Mouse (Mus musculus) c-Kit-negative CD71-positive TER-119-positive erythroid progenitor cells, embryonic 14.5 days (primary cell): Measurements from ENCODE around the gene Cdh7.
"Not testable (repeated sequence)": the region's sequence is repeated elsewhere in the genome, so short reads cannot be mapped to it uniquely, and the experiment has no call there.

Source experiments
- DNase-seq: peaks from one replicate; pipeline ENCODE4 v3.0.0-alpha.2; 2013; ENCODE audit warnings: low read depth, low spot score

Gene Cdh7

DNA sequence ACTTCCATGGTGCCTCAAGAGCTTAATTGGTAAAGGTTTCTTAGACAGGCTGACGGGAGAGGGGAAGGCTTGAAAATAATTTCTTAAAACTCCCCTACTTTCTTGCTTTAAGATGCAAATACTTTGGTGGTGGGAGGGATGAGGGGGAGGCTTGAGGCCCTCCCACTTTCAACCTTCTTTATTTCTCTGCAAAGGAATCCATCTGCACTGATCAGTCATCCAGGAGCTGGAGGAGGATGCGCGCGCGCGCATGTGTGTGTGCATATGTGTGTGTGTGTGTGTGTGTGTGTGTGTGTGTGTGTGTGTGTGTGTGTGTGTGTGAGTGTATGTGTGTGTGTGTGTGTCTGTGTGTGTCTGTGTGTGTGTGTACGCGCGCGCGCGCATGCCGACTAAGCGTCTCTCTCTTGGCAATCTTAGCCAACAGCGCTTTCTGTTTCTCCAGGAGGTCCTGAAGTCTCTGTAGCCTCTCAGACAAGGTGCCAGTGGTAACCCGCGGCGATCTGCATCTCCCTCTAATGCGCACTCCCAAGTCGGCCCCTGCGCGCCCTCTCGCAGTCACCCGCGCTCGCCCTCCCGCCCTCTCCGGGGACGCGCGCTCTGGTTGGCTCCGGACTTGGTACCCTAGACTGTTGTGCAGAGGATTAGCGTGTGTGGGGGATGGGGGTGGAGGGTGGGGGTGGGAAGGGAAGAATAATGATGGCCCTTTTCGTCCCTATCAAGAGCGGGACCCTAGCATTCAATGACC is at the start of gene Cdh7:
TSS of gene Cdh7 (plus strand) at position 368 of the 745 bp plus-strand sequence.
- DNase-seq = no peak

DNA sequence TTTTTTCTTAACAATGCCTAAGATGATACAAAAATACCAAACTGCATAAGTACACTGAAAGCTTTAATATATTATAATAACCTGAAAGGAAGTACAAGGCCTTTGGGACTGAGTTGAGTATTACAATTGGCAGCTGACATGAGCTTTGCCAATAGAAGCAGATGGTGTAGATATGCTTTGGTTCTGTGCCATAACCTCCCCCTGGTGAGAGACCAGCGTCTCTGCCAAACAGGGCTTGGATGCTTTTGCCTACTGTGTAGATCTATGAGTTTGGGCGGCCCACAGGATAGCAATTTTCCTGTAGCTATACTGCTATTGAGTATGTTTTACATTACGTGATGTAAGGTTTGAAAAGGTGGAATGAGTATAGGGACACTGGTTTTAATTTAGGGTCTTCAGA is 49.6 kb upstream of the Cdh7 start:
- DNase-seq = no peak

DNA sequence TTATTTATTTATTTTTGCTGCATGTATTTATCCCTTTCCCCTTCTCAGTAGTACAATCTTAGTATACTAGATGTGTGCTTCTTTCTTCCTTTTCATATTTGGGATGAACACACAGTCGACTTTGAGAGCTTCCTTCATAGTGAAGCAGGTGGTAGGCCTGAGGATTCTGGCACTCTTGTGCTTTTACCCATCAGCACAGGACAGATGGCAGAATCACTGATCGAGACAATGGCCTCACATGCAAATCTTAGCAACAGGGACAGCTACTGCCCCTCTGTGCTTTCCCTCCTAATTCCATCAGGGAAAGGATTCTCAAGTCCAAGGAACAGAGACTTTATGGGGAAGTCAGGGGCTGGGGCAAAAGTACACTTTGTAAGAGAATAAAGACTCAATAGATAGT is 33.7 kb upstream of the Cdh7 start:
- no peak for DNase-seq

DNA sequence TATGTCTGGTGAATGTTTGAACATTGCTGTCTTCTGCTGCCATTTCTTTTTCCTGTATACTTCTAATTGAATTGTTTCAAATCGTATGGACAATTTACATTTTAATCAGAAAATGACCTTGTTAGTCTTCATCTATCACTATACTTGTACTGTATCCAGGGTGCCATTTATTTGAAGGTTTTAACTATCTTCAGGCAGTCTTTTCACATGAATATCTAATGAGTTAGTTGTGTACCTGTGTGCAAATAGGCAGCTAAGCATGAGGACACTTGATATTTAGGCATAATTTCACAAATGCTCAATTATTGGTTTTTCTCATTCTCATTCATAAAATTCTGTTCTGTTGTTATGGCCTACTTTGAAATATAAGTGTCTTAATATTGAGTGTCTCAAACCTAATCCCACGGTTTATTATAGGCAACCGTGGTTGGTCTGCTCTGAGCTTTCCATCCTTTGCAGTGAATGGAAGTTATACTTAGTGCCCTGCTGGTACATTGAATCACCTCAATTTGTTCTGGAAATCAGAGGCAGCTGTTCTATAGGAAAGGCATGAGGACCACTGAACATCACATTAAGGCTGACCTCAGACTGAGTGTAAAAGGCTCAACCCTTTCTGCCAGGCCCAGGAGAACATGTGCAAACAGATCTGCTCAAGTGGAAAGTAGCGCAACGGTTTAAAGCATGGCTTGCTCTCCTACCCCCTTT is 10.4 kb upstream of the Cdh7 start:
- no peak for DNase-seq

DNA sequence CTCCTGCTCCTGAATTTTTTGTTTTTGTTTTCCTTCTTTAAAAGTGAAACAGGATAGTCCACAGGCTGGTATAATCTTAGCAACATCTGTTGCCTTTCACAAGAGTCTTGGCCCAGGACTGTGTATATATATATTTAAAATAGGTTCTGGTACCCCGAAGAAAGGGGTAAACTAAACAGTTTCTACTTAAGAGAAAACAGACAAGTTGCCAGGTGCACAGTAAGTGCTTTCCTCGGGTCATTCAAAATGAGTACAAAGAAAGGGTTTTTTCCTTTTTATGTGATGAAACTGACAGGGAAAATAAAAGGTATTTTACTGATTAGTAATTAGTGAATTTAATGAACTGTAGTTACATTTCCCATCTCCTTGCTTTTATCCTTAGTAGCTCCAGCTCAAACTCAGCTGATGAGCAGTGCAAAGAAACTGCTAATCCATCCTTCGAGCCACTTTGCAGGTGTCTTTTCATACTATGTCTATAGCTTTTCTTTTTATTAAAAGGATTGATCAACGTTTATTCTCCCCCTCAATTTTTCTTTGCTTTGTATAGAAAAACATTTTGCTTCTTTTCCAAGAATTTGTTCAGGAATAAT is 9.7 kb upstream of the Cdh7 start:
- no peak for DNase-seq

DNA sequence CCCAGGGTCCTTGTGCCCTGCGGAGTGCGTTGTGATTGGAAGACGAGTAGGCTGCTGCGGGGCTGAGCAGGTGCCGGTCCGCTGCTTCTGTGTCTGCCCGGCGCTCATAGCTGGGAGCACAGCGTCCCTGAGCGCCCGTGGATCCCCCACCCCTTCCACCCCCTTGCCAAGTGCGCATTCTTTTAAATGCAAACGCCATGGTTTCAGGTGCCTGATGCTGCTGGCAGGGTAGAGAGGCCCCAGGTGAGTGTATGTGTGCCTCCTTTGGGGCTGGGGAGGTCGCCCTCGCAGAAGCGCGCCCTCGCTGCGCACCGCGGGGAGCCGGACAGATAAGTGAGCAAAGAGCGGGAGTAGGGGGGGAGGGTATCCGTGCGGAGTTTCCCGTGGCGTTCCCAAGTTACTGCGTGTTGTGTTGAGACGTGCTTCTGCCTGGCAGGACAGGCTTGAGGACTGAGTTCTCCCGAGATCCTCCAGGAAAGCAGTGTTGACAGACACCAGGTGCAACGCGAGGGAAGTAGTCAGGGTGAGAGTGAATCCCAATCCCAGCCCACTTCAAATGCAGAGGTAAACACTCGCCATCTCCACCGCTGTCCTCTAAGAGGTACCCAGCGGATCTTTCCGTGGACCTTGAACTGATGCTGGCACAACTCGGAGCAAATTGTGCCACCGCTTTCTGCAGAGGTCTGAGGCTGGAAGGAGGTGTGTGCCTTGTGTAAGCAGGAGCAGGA is 742 bp downstream of the Cdh7 start:
- DNase-seq = no peak

DNA sequence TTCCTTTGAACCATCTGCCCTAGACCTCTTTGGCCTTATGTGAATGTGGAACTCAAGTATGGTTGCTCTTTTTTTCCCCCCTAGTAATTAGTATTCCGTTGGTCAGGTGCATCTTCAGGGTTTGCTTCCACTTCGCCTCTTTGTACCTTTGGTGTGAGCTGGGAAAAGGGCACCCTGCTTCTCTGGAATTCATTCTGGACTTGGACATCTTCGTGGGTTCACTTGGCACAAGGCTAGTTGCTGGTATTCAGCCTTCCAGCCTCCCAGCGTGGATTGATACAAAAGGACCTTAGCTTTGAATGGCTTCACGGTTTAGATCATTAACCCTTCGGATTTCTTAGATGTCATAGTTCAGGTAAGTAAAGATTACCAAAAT is 1.3 kb downstream of the Cdh7 start:
- DNase-seq = no peak

DNA sequence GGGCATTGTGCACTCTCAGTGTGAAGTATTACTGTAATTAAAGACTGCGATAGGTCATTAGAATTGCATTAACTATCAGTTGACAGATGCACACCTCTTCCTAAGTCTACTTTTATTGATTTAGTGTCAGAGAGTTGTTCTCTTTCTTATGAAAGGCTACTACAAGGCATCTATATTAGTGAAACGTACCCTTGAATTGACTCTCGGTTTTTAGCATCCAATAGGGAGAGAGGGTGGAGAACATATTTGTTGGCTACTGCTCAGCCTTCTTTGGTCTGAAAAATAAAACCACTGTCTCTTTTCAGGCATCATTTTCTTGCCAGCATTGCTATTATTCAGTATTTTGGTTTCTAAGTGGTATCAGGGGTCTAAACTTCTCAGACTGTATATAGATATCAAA is 2.5 kb downstream of the Cdh7 start:
- DNase-seq = no peak

DNA sequence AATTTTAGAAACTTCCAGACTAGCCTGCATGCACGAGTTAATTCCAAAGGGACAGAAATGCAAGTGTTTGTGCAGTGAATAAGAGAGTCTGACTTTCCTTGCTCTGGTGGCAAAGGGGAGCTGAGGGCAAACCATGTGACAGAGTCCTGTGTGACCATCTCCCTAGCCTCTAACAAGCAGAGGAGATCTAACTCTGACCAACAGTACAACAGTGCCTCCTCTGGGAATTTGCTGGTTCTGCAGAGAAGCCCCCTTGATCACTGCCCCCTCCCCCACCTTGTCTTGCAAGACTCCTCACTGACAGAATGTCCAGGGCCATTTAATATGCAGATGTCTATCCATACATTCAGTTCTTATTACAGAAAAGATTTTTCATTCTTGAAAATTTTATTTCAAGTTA is 3.2 kb downstream of the Cdh7 start:
- no peak for DNase-seq

DNA sequence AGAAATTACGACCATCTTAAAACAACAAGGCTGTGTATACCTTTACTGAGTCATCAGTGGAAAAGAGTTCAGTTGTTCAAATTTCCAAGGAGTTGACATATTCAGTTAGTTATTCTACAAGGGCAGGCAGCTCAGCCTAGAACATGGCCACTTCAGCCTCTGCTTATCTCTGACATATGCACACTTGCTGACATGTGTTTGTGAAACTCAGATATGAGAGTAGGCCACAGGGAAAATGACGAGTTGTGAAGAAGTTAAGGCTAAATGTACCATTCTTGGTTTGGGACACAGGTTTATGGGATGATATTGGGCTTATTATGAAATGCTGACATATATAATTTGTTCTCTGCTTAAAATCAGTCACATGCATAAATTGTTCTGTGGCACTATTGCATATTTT is 7.3 kb downstream of the Cdh7 start:
- no peak for DNase-seq

DNA sequence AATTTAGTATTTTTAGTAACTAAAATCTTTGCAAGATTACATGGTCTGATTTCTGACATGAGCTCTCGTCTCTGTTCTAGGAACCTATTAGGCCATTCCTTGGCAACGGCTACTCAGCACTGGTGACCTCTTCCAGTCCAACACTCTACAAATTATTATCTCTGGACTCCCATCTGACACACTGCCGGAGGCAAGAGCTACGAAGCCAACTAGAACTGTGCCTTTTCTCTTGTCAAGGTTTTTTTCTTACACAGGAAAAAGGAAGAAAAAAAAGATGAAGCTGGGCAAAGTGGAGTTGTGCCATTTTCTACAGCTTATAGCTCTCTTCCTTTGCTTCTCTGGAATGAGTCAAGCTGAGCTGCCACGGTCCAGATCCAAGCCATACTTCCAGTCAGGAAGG is 11.7 kb downstream of the Cdh7 start:
- DNase-seq = no peak

DNA sequence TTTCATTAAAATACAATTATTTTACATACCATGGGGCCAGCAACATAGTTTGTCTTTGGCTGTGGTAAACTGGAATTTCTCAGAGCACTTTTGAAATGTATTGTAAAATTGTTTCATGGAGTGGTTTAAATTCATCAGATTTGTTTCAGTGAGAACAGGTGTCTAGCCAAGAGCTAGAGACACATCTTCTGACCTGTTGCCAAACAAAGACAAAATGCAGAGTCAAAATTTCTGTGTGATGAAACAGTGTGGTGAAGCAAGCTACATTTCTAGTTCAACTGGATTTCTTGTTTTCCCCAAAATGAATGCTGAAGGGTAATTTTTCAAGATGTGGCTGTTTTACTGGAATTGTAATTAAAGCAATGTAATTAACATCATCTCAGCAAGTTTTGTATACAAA is 22.2 kb downstream of the Cdh7 start:
- DNase-seq = no peak

DNA sequence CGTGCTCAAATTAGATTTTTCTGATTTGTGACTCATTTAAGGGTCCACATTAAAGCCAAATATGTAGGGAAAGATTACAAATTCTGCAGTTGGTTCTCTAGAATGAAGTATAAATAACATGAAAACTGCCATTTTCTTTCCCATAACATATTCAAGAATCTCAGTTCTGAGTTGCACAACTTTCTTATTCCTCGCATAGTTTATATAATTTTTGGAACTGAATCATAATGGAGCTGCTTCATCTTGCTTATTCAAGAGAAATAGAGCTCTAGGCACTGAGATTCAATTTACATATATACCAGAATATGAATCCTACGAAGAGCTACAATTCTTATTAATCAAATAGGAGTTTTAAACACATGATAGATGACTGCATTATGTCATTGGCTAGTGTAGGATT is 22.8 kb downstream of the Cdh7 start:
- no peak for DNase-seq

DNA sequence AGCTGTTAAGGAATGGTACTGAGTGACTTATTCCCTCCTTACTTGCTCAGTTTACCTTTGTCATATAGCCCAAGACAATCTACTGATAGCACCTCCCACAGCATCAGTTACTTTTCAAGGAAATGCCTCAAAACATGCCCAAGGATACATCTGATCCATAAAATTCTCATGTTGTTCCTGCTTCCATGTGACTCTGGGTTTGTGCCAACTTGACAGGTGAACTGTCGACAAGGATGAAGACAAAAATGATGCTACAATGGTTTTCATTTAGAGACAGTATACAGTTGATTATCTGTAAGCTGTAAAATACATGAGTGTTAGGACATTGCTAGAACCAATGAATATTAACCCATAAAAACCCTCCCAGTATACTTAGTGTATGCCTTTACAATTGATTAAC is 29.9 kb downstream of the Cdh7 start:
- DNase-seq = no peak

DNA sequence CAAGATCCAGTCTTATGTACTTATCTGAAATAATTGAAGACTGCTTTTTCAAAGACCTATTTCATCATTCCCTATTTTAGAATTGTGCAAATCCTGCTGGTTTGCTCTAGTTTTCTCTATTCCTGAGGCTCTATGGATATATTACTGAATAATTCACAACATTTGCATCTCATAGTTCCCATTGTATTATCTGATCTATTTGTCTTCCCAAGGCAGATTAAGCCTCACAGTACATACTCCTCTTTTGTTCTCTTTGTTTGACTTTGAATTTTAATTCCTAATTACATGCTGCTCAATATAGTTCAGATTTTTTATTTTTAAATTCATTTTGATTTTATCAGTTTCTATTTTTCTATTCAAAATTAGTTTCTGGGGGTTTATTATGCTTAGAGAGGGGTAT is 74.1 kb downstream of the Cdh7 start:
- no peak for DNase-seq

DNA sequence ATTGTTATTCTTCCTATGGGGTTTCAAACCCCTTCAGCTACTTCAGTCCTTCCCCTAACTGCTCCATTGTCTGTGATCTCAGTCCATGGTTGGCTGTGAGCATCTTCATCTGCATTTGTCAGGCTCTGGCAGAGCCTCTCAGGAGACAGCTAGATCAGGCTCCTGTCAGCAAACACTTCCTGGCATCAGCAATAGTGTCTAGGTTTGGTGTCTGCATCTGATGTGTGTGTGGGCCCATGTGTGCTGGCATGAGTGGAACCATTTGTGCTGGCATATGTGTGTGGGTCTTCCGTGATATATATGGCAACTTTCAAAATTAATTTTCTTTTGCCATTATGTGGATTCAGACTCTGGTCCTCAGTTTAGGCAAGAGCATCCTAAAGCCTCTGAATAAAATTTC is 85.2 kb downstream of the Cdh7 start:
- DNase-seq = no peak

DNA sequence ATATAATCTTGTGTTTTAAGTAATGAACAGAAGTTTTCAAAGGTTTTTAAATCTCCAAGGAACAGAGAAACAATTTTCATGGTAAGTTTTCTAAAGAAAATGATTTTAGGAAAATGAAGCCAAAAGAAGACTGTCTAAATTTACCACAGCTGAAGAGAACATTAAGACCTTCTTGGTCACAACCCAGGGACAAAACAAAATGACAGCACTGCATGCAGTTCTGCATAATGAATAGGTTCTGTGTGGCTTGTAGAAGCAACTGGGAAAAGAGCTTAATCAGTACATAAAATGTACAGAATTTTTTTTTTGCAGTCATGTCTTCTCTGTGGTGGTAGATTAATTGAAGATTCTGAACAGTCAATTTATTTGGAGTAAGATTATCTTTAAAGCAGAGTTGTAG is 96.2 kb downstream of the Cdh7 start:
- DNase-seq = no peak

DNA sequence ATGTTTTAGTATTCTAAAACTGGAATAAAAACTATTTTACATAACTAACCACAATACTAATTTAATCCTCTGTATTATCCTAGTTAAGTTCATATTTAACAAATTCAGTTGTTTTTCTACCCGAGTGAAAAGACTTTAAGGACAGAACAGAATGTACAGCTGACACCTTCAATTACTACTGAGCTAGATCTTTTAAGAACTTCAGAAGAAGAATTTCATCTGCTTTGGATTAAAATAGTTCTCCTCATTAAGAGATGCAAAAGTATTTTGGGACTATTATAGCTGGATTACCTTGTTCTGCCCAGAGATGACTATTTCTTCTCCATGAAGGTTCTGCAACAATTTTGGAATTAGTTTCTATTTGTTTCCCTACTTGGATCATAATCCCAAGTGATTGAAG is 135.8 kb downstream of the Cdh7 start:
- DNase-seq = no peak

DNA sequence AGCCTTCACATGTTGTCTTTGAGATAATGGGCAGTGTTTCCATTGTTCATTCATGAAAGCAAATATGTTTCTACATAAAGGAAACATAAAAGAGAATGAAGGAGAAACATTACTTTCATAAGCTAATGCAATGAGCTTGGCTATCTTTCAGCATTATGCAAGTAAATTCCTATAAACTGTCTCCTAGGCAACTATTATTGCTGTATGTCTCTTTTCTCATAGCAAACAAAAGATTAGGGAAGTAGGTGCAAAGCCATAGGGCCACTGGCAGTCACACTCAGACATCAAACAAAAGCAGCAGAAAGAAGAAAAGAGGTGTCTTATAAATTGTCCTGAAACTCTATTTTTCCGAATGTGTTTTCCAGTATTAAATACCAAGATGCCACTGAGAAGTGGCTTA is 136.6 kb downstream of the Cdh7 start:
- DNase-seq = no peak

DNA sequence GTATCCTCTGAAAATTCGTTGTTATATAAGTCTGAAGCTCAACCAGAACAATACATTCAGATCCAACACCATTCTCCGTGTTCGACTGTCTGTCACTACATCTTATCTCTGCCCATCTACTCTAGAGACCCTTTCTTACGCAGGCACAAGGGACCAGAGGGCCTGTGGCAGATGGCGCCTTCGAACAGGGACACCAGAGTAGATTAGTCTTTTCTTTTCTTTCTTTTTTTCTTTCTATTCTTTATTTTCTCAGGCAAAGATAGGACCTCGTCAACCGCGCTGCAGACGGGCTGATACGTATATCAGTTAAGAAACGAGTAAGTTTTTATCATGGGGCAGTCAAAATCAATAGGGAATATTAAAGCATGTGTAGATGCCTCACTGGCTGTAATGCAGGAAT is 189.2 kb downstream of the Cdh7 start:
- not testable (repeated sequence) for DNase-seq
